Mouse (Mus musculus): ENCODE measurements around the gene Nsun5. TPM values are rescaled to one million over a fixed set of nuclear protein-coding genes. Genes with fewer than 3 reads are reported as not detected.

Gene Nsun5
- 32.1 and 34.3 TPM in 2 replicates for polyA plus RNA-seq (2015; fragmentation: Nextera tagmentation; extraction: Ambion mirVana)

DNA sequence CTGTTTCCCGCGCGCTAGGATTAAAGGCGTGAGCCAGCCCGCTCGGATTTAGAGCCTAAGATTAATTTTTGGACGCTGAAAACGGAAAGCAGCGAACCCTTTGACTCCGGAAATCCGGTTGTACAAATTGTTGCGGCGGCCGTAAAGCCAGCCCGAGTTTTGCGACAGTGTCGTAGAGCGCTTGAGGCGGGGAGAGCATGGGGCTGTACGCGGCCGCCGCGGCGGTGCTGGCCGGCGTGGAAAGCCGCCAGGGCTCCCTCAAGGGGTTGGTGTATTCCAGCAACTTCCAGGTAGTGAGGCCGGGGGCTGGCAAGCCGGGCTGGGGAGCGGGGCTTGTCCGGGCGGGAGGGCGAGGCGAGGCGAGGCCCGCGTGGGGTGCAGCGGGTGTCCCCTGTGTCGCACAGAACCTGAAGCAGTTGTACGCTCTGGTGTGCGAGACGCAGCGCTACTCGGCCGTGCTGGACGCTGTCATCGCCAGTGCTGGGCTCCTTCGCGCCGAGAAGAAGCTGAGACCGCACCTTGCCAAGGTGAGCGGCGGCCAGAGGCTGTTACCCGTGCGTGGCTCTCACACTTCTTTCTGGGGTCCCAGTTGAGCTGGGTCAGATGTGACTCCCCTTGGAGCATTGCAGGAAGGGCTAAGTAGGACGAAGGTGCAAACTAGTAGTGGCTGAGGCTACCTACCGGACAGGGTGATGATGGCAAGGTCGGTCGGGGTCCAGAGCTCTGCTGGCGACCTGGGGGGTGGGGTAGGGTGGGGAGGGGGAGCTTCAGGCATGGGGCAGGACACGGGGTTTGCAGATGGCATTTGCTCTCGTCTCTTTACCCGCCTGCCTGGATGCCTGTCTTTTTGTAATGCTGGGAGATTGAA is at the start of gene Nsun5:
Gene Nsun5, plus strand, starts transcription at position 167 of the 868 bp plus-strand sequence.
- H3K27me3 ChIP-seq (ENCODE audit: control insufficient read depth, insufficient read depth, low read depth, low read length) = no peaks in the 10 kb centered on the region
- H3K4me3 ChIP-seq (ENCODE audit: low read length) = peak within 1 kb of the TSS; percentile 97
- H3K4me2 ChIP-seq (ENCODE audit: low read depth, low read length) = peak within 1 kb of the TSS; percentile 91
- peak; percentile 83 for ATAC-seq (ENCODE audit: low read depth)
- whole genome bisulfite sequencing = under 1% methylated on average over 64 of the region's 64 CpGs
- H3K36me3 ChIP-seq (ENCODE audit: control insufficient read depth, insufficient read depth, low read length) = peaks cover 20% of the 10 kb centered on the region
- peak within 1 kb of the TSS; percentile 94 for H3K9ac ChIP-seq (ENCODE audit: low read length)
- H3K9me3 ChIP-seq (ENCODE audit: control insufficient read depth, low read length) = no peaks in the 10 kb centered on the region
- peak within 1 kb of the TSS; percentile 89 for H3K27ac ChIP-seq (ENCODE audit: low read length)
- H3K4me1 ChIP-seq (replicated peaks; ENCODE audit: control insufficient read depth, insufficient read depth, low read length) = peaks cover 7% of the 10 kb centered on the region

DNA sequence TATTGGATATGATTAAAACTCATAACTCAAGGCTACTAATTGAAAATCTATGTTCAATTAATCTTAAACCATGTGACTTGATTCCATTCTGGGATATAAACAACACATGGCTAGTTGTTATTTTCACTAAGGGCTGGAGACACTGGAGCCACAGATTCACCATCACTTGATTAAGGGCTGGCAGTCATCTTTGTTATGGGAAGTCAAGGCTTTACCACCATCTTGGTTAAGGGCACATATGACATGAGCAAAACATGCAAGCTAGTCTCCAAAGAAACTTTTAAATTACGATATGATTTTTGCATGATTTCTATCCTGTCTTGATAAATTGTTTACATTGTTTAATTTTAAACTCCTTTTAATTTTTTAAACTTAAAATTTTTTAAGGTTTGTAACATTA is 47.6 kb upstream of the Nsun5 start:
- Histone ChIP-seq H3K36me3 (ENCODE audit: control insufficient read depth, insufficient read depth, low read length) (no peaks in the 10 kb centered on the region), H3K4me1 (replicated peaks; ENCODE audit: control insufficient read depth, insufficient read depth, low read length) (no peaks in the 10 kb centered on the region), H3K4me2 (ENCODE audit: low read depth, low read length) (no peak overlapping the region), H3K27me3 (ENCODE audit: control insufficient read depth, insufficient read depth, low read depth, low read length) (no peaks in the 10 kb centered on the region), H3K27ac (ENCODE audit: low read length) (no peak overlapping the region), H3K9ac (ENCODE audit: low read length) (no peak overlapping the region), H3K4me3 (ENCODE audit: low read length) (no peak overlapping the region), H3K9me3 (ENCODE audit: control insufficient read depth, low read length) (no peaks in the 10 kb centered on the region)
- no peak for ATAC-seq (ENCODE audit: low read depth)
- WGBS = 92% methylated on average over 1 of the region's 1 CpGs

DNA sequence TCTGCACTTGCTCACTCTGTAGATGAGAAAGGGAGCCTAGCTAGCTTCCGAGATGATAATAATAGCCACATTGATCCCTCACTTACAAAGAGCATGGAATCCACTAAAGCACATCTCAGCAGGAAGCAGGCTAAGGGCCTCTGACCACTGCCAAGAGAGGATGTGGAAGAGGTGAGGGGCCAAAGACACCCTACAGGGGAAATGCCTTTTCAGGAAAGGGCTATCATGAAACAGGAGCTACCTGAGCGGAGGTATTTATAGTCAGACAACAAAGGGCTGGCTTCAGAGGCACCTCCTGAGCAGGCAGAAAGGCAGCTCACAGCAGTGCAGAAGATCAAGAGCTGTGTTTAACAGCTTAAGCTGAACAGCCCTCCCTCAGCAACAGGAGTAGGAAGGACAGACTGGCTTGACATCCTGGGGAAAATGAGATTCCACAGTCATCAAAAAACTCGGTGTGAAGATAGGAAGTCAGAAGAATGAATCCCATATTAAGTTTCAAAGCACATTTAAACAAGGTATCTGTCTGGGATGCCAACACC is 43.6 kb upstream of the Nsun5 start:
- H3K36me3 ChIP-seq (ENCODE audit: control insufficient read depth, insufficient read depth, low read length) = no peaks in the 10 kb centered on the region
- no peak overlapping the region for H3K9ac ChIP-seq (ENCODE audit: low read length)
- H3K27me3 ChIP-seq (ENCODE audit: control insufficient read depth, insufficient read depth, low read depth, low read length) = no peaks in the 10 kb centered on the region
- ATAC-seq (ENCODE audit: low read depth) = no peak
- no peak overlapping the region for H3K4me2 ChIP-seq (ENCODE audit: low read depth, low read length)
- H3K9me3 ChIP-seq (ENCODE audit: control insufficient read depth, low read length) = no peaks in the 10 kb centered on the region
- no peaks in the 10 kb centered on the region for H3K4me1 ChIP-seq (replicated peaks; ENCODE audit: control insufficient read depth, insufficient read depth, low read length)
- H3K4me3 ChIP-seq (ENCODE audit: low read length) = no peak overlapping the region
- 26% methylated on average over 3 of the region's 3 CpGs for WGBS
- no peak overlapping the region for H3K27ac ChIP-seq (ENCODE audit: low read length)

DNA sequence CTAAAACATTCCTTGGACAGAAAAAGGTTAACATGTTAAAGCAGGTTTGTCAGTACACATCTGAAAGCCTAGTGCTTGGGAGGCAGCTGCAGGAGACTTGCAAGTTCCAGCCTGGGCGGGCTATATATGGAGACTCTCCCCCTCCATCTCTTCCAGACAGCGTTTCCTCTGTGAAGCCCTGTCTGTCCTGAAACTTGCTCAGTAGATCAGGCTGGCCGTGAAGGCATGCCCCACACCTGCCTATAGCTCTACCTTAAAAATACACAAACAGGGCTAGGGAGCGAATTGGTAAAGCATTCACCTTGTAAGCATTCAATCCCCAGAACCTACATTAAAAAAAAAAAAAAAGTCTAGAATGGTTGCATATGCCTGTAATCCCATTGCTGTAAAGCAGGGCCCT is 40.3 kb upstream of the Nsun5 start:
- Histone ChIP-seq H3K27ac (ENCODE audit: low read length) (no peak overlapping the region), H3K27me3 (ENCODE audit: control insufficient read depth, insufficient read depth, low read depth, low read length) (no peaks in the 10 kb centered on the region), H3K9ac (ENCODE audit: low read length) (no peak overlapping the region), H3K4me1 (replicated peaks; ENCODE audit: control insufficient read depth, insufficient read depth, low read length) (no peaks in the 10 kb centered on the region), H3K4me3 (ENCODE audit: low read length) (no peak overlapping the region), H3K4me2 (ENCODE audit: low read depth, low read length) (no peak overlapping the region), H3K9me3 (ENCODE audit: control insufficient read depth, low read length) (no peaks in the 10 kb centered on the region), H3K36me3 (ENCODE audit: control insufficient read depth, insufficient read depth, low read length) (no peaks in the 10 kb centered on the region)
- 85% methylated on average over 4 of the region's 4 CpGs for WGBS
- ATAC-seq (ENCODE audit: low read depth) = no peak

DNA sequence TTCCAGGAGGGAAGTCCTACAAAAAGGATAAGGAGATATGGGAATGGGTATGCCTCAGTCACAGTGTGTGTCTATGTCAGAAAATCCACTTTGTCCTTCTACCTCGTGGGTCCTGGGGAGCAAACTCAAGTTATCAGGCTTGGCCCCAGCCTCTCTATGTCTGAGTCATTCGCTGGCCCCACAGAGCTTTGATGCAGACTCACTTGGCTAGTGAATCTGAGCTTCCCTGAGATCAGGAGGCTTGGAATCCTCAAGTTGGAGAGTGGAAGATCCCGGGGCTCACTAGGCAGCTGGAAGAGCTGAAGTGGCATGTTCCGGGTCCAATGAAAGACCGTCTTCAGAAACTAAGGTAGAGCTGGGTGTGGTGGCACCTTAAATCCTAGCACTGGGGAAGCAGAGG is 39.6 kb upstream of the Nsun5 start:
- no peaks in the 10 kb centered on the region for H3K27me3 ChIP-seq (ENCODE audit: control insufficient read depth, insufficient read depth, low read depth, low read length)
- no peak for ATAC-seq (ENCODE audit: low read depth)
- 74% methylated on average over 5 of the region's 5 CpGs for WGBS
- no peak overlapping the region for H3K27ac ChIP-seq (ENCODE audit: low read length)
- H3K4me2 ChIP-seq (ENCODE audit: low read depth, low read length) = no peak overlapping the region
- no peak overlapping the region for H3K4me3 ChIP-seq (ENCODE audit: low read length)
- H3K36me3 ChIP-seq (ENCODE audit: control insufficient read depth, insufficient read depth, low read length) = no peaks in the 10 kb centered on the region
- no peak overlapping the region for H3K9ac ChIP-seq (ENCODE audit: low read length)
- no peaks in the 10 kb centered on the region for H3K4me1 ChIP-seq (replicated peaks; ENCODE audit: control insufficient read depth, insufficient read depth, low read length)
- no peaks in the 10 kb centered on the region for H3K9me3 ChIP-seq (ENCODE audit: control insufficient read depth, low read length)

DNA sequence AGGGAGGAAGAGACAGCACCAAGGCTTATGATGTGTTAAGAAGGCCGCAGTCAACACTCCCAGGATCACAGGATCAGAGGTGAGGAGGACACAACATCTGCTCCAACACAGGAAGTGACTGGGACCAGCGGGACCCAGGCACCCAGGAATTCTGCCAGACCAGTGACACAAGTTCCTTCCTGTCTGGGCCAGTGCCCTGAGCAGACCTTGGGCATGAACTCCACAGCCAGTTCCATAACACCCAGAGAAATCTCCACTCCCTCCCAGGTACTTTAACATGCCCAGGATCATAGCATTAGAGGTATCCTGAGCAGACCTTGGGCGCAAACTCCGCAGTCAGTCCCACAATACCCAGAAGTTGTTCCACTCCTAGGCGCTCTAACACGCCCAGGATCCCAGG is 38.6 kb upstream of the Nsun5 start:
- H3K27ac ChIP-seq (ENCODE audit: low read length) = no peak overlapping the region
- 77% methylated on average over 6 of the region's 6 CpGs for WGBS
- no peaks in the 10 kb centered on the region for H3K27me3 ChIP-seq (ENCODE audit: control insufficient read depth, insufficient read depth, low read depth, low read length)
- no peaks in the 10 kb centered on the region for H3K36me3 ChIP-seq (ENCODE audit: control insufficient read depth, insufficient read depth, low read length)
- H3K4me2 ChIP-seq (ENCODE audit: low read depth, low read length) = no peak overlapping the region
- H3K9ac ChIP-seq (ENCODE audit: low read length) = no peak overlapping the region
- H3K4me1 ChIP-seq (replicated peaks; ENCODE audit: control insufficient read depth, insufficient read depth, low read length) = no peaks in the 10 kb centered on the region
- ATAC-seq (ENCODE audit: low read depth) = no peak
- H3K4me3 ChIP-seq (ENCODE audit: low read length) = no peak overlapping the region
- H3K9me3 ChIP-seq (ENCODE audit: control insufficient read depth, low read length) = no peaks in the 10 kb centered on the region

DNA sequence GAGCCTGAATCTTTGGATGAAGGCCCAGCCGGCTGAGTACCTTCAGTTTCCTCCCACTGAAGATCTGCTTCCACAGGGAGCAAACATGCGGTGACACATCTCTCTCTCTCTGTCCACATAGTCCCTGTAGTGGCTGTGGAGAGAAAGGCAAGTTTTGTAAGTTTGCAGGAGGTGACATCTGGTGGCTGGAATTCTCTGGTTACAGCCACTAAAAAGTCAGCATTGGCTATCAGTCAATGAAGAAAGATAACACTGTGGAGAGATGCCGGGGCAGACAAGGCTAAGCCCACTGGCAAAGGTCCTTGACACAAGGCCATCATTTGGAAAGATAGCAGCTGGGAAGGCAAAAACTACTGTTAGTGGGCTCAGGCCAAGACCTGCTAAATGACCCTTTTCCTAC is 32.2 kb upstream of the Nsun5 start:
- ATAC-seq (ENCODE audit: low read depth) = no peak
- Histone ChIP-seq H3K36me3 (ENCODE audit: control insufficient read depth, insufficient read depth, low read length) (no peaks in the 10 kb centered on the region), H3K27ac (ENCODE audit: low read length) (no peak overlapping the region), H3K9me3 (ENCODE audit: control insufficient read depth, low read length) (no peaks in the 10 kb centered on the region), H3K4me3 (ENCODE audit: low read length) (no peak overlapping the region), H3K27me3 (ENCODE audit: control insufficient read depth, insufficient read depth, low read depth, low read length) (no peaks in the 10 kb centered on the region), H3K4me2 (ENCODE audit: low read depth, low read length) (no peak overlapping the region), H3K4me1 (replicated peaks; ENCODE audit: control insufficient read depth, insufficient read depth, low read length) (no peaks in the 10 kb centered on the region), H3K9ac (ENCODE audit: low read length) (no peak overlapping the region)
- 17% methylated on average over 3 of the region's 3 CpGs for WGBS

DNA sequence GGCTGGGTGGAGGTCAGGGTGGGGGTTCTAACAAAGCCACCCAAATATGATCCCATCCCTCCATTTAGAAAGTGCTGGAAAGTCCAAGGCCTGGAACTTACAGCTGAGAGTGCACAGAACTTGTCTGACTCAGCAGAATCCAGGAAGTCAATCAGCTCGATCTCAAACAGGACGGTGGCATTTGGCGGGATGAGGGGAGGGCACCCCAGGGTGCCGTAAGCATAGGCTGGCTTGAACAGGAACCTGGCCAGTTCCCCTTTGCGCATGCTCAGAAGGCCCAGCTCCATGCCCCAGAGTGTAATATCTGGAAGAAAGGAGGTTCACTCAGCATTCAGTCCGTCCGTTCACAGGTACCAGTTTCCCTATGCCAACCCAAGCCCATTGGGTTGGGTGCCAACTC is 23.8 kb upstream of the Nsun5 start:
- H3K4me3 ChIP-seq (ENCODE audit: low read length) = no peak overlapping the region
- no peaks in the 10 kb centered on the region for H3K9me3 ChIP-seq (ENCODE audit: control insufficient read depth, low read length)
- WGBS = 73% methylated on average over 7 of the region's 7 CpGs
- H3K27ac ChIP-seq (ENCODE audit: low read length) = no peak overlapping the region
- H3K27me3 ChIP-seq (ENCODE audit: control insufficient read depth, insufficient read depth, low read depth, low read length) = no peaks in the 10 kb centered on the region
- H3K4me2 ChIP-seq (ENCODE audit: low read depth, low read length) = no peak overlapping the region
- no peak for ATAC-seq (ENCODE audit: low read depth)
- no peaks in the 10 kb centered on the region for H3K4me1 ChIP-seq (replicated peaks; ENCODE audit: control insufficient read depth, insufficient read depth, low read length)
- no peak overlapping the region for H3K9ac ChIP-seq (ENCODE audit: low read length)
- no peaks in the 10 kb centered on the region for H3K36me3 ChIP-seq (ENCODE audit: control insufficient read depth, insufficient read depth, low read length)

DNA sequence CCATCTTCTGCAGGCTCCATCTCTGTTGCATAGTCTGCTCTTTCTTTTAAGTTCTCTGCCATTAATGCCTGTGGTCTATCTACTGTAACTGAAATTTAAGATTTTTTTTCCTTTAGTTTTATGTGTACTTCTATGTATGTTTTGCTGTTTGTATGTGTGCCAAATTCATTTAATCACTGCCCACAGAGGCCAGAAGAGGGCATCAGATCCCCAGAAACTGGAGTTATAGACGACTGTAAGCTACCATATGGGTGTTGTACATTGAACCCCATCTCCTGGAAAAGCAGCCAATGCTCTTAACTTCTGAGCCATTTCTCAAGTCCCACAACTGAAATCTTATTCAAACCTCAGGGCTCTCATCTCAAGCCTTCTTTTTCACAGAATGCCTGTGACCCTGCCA is 23.3 kb upstream of the Nsun5 start:
- Histone ChIP-seq H3K27me3 (ENCODE audit: control insufficient read depth, insufficient read depth, low read depth, low read length) (no peaks in the 10 kb centered on the region), H3K27ac (ENCODE audit: low read length) (no peak overlapping the region), H3K4me3 (ENCODE audit: low read length) (no peak overlapping the region), H3K9ac (ENCODE audit: low read length) (no peak overlapping the region), H3K4me1 (replicated peaks; ENCODE audit: control insufficient read depth, insufficient read depth, low read length) (no peaks in the 10 kb centered on the region), H3K36me3 (ENCODE audit: control insufficient read depth, insufficient read depth, low read length) (no peaks in the 10 kb centered on the region), H3K4me2 (ENCODE audit: low read depth, low read length) (no peak overlapping the region), H3K9me3 (ENCODE audit: control insufficient read depth, low read length) (no peaks in the 10 kb centered on the region)
- WGBS = 19% methylated on average over 1 of the region's 1 CpGs
- ATAC-seq (ENCODE audit: low read depth) = no peak

All from lung, embryonic 16.5 days (tissue).